Mouse (Mus musculus): ENCODE data around the gene Pef1.

The Pef1 gene

DNA sequence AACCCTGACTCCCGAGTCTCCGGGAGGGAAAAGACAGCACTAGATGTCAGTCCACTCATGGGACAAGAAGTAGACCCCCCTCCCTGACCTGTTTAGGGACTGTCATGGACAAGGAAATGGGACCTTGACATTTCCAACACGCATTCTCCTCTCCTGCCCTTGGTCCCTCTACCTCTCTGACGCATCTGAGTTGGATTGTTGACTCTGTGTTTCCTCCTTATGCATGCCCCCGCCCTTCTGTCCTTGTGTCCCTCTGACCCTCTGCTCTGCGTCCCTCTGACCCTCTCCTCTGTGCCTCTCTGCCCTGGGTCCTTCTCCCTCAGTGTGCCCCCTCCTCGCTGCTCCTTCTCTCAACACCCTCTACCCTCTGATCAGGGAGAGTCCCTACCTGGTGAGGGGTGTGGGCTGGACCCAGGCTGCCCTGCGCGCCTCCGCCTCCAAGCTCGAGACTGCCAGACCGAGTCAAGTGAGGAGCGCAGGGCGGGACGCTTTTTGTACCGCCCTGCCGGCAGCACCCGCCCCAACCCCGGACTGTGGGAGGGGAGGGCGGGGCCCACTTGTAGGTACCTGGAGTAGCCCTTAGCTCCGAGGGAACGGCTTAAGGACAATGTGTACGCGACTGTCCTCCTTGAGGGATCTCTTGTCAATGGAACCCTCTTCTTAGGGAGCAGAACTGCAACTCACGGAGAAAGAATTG, 72.1 kb downstream of the Pef1 start:
- no peak for DNase-seq (ENCODE audit: low read depth, low spot score)

DNA sequence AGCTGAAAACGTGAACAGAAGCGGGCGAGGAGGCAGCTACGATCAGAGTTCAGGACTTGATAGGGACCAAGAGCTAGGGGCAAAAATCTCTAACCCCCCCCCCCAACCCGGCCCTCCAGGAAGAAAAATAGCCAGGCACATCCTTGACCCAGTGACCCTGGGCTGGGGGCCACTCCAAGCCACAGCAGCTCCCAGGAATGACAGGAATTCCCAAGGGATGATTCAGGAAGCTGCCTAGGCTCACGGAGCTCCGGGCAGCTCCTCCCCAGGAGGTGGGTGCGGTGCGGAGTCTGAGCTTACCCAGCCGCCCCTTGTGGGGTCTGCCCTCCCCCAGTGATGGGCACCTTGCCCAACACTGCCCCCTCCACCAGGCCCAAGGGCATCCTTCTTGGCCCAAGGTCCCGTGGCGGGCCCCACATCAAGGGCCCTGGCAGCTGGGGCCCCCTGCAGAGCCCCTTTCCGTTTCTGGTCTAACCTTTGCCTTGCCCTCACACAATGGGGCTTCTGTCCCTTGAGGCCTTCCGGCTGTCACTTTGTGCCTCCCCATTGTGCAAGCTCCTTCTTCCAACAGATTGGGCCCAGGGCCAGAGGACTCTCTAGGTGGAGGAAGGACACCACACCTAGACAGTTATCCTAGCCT, 72.8 kb downstream of the Pef1 start, which contains the start of gene Tinagl1:
Gene Tinagl1 (minus strand): TSS at position 51 of the 640 bp plus-strand sequence.
- no peak for DNase-seq (ENCODE audit: low read depth, low spot score)

DNA sequence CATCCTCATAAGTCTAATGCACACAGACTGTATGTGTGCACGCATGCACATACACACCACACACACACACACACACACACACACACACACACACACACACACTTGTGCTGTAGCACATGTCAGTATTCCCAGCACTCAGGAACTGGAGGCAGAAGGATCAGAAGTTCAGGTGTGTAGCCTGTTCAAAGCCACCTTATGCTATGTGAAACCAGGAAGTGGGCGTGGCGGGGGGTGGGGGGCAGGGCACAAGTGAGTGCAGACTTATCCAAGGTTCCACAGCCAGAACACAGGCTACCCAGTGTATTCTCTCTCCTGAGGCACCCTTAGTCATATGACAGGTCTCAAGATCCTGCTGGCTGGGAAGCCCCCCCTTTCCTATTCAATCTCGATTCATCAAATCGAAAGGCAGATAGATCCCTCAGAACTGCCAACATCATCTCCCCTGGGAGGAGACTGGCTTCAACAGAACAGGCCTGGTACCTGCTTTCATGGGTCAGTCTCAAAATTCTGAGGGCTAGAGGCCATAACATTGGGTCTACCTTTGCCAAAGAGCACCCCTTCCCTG, 73.9 kb downstream of the Pef1 start:
- DNase-seq (ENCODE audit: low read depth, low spot score), result no peak

DNA sequence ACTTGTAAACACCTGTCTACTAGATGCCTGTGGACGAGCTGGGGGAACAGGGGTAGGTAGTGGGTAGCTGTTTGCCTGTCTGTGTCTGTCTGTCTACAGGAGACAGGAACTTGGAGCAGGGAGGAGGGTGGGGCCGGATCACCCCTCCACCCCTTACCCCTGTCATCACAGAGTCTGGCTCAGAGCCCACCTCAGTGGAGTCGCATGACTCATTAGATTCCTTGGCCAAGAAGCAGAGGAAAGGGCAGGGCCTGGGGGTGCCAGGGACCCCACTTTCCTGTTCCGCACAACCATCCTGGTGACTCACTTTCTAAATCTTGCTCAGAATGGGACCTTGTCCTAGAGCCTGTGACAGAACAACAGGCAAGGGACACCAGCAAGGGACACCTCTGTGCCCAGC, 74.7 kb downstream of the Pef1 start:
- no peak for DNase-seq (ENCODE audit: low read depth, low spot score)

DNA sequence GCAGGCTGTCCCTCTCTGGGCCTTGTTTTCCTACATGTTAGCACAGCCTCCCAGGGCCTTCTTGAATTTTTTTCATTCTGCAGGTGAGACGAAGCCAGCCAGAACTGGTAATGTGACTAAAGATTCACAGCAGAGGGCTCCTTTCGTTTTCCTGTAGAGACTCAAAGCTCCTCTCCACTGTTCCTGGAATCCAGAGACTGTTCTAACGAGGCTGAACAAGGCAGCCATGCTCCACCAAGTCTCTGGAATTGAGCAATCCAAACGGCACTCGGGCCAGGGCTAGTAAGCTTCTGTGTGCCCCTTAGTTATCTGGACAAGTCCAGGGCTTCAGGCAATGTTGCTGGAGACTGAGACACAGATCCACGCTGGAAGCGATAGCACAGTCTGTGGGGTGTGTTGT, 75.2 kb downstream of the Pef1 start:
- no peak for DNase-seq (ENCODE audit: low read depth, low spot score)

Measured in mesoderm, embryonic 11.5 days (tissue).